Mouse (Mus musculus) testis, adult 2 months (tissue): ENCODE data around the gene Sec24b. TPM values are rescaled to one million over a fixed set of nuclear protein-coding genes. Genes with fewer than 3 reads are reported as not detected.
A peak's percentile ranks its signal among the peaks of the same experiment; 100 is the strongest.

Experiments
- H3K27ac ChIP-seq: fragments of 200-500 bp; 2 replicates; pipeline ENCODE4 v1.5.1; 2012; ENCODE audit warnings: low read depth, low read length; ENCODE audit not compliant: control insufficient read depth, insufficient read depth
- H3K27me3 ChIP-seq: fragments of 200-500 bp; 2 replicates; pipeline ENCODE4 v1.6.1; 2012; ENCODE audit warnings: mild to moderate bottlenecking, low read length, moderate library complexity; ENCODE audit not compliant: control insufficient read depth, insufficient read depth
- H3K36me3 ChIP-seq: fragments of 200-500 bp; 2 replicates; pipeline ENCODE4 v1.6.1; 2012; ENCODE audit warnings: mild to moderate bottlenecking, low read length; ENCODE audit not compliant: control insufficient read depth, insufficient read depth
- H3K4me1 ChIP-seq: fragments of 200-500 bp; 2 replicates; pipeline ENCODE4 v1.6.1; 2012; ENCODE audit warnings: low read length; ENCODE audit not compliant: control insufficient read depth, insufficient read depth
- H3K4me3 ChIP-seq: fragments of 200-500 bp; 2 replicates; pipeline ENCODE4 v1.5.1; 2012; ENCODE audit warnings: low read depth, mild to moderate bottlenecking, low read length, moderate library complexity, mixed read lengths; ENCODE audit not compliant: control insufficient read depth
- CTCF ChIP-seq: fragments of 200-500 bp; IDR thresholded peaks from 2 replicates; pipeline ENCODE4 v1.5.1; 2012; ENCODE audit warnings: low read depth, mild to moderate bottlenecking, inconsistent platforms, low read length, moderate library complexity; ENCODE audit not compliant: control insufficient read depth, insufficient read depth, insufficient replicate concordance
- POLR2A ChIP-seq: fragments of 200-500 bp; IDR thresholded peaks from 2 replicates; pipeline ENCODE4 v1.6.1; 2012; ENCODE audit warnings: low read depth, mild to moderate bottlenecking, inconsistent platforms, low read length, moderate library complexity; ENCODE audit not compliant: control insufficient read depth
- polyA plus RNA-seq: library from polyadenylated mRNA; depleted of rRNA; stranded (reverse); fragments of >200 nt; gene quantifications from 2 replicates; pipeline ENCODE4 v1.2.3, GENCODE M21; 2012

Sec24b gene
- polyA plus RNA-seq, 1 experiment: 168 TPM

- H3K4me3 ChIP-seq: no peak overlapping the region
- no peak for TF ChIP-seq CTCF
- no peaks in the 10 kb centered on the region for H3K36me3 ChIP-seq
- H3K4me1 ChIP-seq: no peaks in the 10 kb centered on the region
- no peak overlapping the region for H3K27ac ChIP-seq
- H3K27me3 ChIP-seq: no peaks in the 10 kb centered on the region
These were observed 26.1 kb upstream of the Sec24b start for GRCm38 (mm10) chr3:130087466-130087865.

DNA sequence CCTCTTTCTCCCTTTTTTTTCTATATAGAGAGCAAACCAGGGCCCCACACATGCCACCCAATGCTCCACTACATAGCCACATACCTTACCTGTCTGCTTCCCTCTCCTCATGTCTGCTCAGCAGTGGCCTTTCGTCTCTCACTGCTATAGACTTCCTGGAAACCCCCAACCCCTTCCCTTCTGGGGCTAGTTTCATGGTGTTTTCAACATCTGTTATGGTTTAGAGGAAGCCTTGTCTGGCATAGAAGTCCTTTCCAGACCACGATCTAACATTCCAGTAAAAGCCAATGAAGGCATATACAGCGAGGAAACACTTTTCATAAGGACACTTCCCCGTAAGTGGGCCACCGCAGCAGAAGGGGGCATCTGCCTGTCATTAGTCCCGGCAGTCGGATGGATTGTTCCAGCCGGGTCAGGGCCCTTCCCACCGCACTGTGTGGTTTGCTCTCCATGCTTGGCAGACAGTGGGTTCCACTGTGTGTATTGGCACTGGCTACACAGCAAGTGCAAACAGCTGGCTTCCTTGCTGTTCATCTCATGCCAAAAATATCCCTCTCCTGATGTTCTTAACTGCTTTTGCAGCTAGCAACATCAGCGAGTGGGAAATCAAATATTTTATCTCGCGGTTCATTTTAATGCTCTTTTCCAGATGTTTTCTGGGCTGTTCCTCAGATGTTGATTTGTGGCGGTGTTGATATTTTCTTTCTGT is 25.2 kb upstream of the Sec24b start:
- no peak for TF ChIP-seq POLR2A
- no peak for TF ChIP-seq CTCF
- no peaks in the 10 kb centered on the region for H3K36me3 ChIP-seq
- H3K4me1 ChIP-seq: no peaks in the 10 kb centered on the region
- no peaks in the 10 kb centered on the region for H3K27me3 ChIP-seq
- no peak overlapping the region for H3K27ac ChIP-seq
- H3K4me3 ChIP-seq: no peak overlapping the region

- no peak overlapping the region for H3K27ac ChIP-seq
- no peak for TF ChIP-seq POLR2A
- no peak for TF ChIP-seq CTCF
- H3K4me3 ChIP-seq: no peak overlapping the region
- no peaks in the 10 kb centered on the region for H3K36me3 ChIP-seq
- H3K27me3 ChIP-seq: no peaks in the 10 kb centered on the region
- no peaks in the 10 kb centered on the region for H3K4me1 ChIP-seq
These were observed 22.0 kb upstream of the Sec24b start for GRCm38 (mm10) chr3:130083312-130083711.

DNA sequence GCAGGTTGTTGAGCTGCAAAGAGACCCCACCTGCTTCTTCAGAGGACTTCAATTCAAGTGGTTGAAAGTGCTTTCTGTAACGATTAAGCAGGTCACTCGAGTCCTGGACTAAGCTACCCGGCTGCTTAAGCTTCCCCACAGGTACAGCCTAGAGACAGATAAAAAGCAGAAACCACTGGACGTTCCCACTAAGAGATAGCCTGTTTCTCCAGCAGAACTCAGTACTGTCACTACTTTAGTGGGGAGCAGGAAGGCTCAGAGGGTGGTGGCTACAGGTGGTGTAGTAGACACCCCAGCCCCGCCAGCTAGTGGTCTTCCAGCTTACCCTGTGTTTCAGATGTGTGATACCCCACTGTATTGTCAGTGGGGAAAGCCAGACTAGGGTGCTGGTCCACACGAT is 19.3 kb upstream of the Sec24b start:
- no peaks in the 10 kb centered on the region for H3K36me3 ChIP-seq
- H3K4me3 ChIP-seq: no peak overlapping the region
- no peak overlapping the region for H3K27ac ChIP-seq
- H3K27me3 ChIP-seq: no peaks in the 10 kb centered on the region
- TF ChIP-seq CTCF (no peak), POLR2A (no peak)
- no peaks in the 10 kb centered on the region for H3K4me1 ChIP-seq

DNA sequence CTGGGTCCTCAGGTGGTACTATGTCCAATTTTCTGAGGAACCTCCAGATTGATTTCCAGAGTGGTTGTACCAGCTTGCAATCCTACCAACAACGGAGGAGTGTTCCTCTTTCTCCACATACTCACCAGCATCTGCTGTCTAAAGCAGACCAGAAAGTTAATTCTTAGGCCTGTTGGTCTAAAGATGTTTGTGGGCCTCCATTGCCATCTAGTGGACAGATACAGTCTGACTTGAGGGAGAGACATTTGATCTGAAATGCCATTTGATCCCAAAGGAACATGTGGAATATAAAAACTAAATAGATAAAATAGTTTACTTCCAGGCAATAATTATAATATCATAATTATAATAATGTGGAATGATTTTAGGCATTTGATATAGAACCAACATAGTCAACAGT is 18.4 kb upstream of the Sec24b start:
- Histone ChIP-seq H3K36me3 (no peaks in the 10 kb centered on the region), H3K4me1 (no peaks in the 10 kb centered on the region), H3K27ac (no peak overlapping the region), H3K4me3 (no peak overlapping the region), H3K27me3 (no peaks in the 10 kb centered on the region)
- no peak for TF ChIP-seq POLR2A
- peak; percentile 6; the same call in 1 of the 2 replicates for TF ChIP-seq CTCF

- H3K27ac ChIP-seq: no peak overlapping the region
- H3K4me1 ChIP-seq: no peaks in the 10 kb centered on the region
- TF ChIP-seq CTCF (no peak), POLR2A (no peak)
- no peaks in the 10 kb centered on the region for H3K36me3 ChIP-seq
- H3K4me3 ChIP-seq: no peak overlapping the region
- no peaks in the 10 kb centered on the region for H3K27me3 ChIP-seq
These were observed 15.9 kb upstream of the Sec24b start for GRCm38 (mm10) chr3:130077291-130077690.

DNA sequence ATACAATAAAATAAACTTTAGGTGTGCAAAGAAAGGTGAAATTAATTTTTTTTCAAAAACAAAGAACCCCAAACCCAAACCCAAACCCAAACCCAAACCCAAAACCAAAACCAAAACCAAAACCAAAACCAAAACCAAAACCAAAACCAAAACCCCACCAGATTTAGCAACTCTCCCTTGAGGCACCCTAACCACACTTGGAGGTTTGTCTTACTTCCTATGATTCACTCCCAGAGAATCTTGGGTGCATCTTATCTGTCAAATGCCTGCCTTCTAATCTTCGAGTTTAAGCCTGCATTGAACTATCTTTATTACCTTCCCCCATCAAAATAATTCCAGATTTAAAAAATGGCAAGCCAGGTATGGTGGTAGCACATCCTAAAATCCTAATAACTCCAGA is 14.4 kb upstream of the Sec24b start:
- H3K27ac ChIP-seq: no peak overlapping the region
- no peaks in the 10 kb centered on the region for H3K36me3 ChIP-seq
- no peak overlapping the region for H3K4me3 ChIP-seq
- no peak for TF ChIP-seq POLR2A
- TF ChIP-seq CTCF: no peak
- H3K4me1 ChIP-seq: peaks cover 3% of the 10 kb centered on the region; the same call in 1 of the 2 replicates
- H3K27me3 ChIP-seq: no peaks in the 10 kb centered on the region

- no peak overlapping the region for H3K4me3 ChIP-seq
- no peaks in the 10 kb centered on the region for H3K36me3 ChIP-seq
- H3K4me1 ChIP-seq: peaks cover 4% of the 10 kb centered on the region; the same call in 1 of the 2 replicates
- no peak overlapping the region for H3K27ac ChIP-seq
- H3K27me3 ChIP-seq: no peaks in the 10 kb centered on the region
- no peak for TF ChIP-seq CTCF
- no peak for TF ChIP-seq POLR2A
These were observed 11.7 kb upstream of the Sec24b start for GRCm38 (mm10) chr3:130073085-130073484.

GRCm38 (mm10) chr3:130071918-130072317 is 10.6 kb upstream of the Sec24b start:
- H3K27ac ChIP-seq: no peak overlapping the region
- H3K4me1 ChIP-seq: peaks cover 4% of the 10 kb centered on the region; the same call in 1 of the 2 replicates
- no peaks in the 10 kb centered on the region for H3K36me3 ChIP-seq
- H3K27me3 ChIP-seq: no peaks in the 10 kb centered on the region
- H3K4me3 ChIP-seq: no peak overlapping the region
- TF ChIP-seq CTCF: no peak
- no peak for TF ChIP-seq POLR2A
